ENCODE assay signal across 29 mouse cellular contexts in the genomic region with DNA sequence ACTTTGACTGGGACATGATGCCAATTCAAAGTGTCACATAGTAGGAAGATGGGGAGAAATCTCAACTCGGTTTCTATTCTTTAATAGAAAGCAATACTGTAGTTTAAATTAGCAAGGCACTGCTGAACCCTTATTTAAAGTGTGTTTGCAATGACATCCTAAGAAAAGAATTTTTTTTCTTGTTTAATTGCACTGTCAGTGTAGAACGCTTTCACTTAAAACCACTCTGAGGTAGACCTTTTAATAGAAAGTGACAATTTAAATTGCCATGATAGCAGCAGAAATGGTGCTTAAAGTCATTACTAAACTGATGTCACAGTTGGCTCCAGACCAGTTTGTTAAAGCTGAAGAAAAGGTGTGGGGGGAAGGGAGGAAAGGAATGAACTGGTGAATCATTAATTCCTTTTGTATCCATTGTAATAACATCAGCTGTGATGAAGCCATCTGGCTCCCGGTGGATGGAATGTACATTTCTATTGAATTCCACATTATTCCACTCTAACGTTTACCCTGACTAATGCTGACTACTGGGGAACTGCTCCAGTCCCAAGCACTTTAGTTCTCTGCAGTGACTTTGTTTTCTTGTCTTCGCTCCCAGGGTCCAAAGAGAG. TPM values are rescaled to one million over a fixed set of nuclear protein-coding genes. Genes with fewer than 3 reads are reported as not detected.
DNase-seq lines count a peak whose midpoint lies in the region; ATAC-seq and TF ChIP-seq lines count a peak whose summit lies in the region.
"Had no signal": no experiment of that assay in that cellular context is flagged by ENCODE, and none has a peak within 500 bp of the region (broad histone marks: within the 10 kb centered on the region; RNA-seq: fewer than 3 reads in every experiment).

No protein-coding gene starts in this region.

- H3K9me3 ChIP-seq in forebrain, embryonic 15.5 days: no peaks in the 10 kb centered on the region
- no peaks in the 10 kb centered on the region for H3K9me3 ChIP-seq in forebrain, embryonic 11.5 days (ENCODE audit: control insufficient read depth, low read length)
- H3K9me3 ChIP-seq in kidney, postnatal 0 days (replicated peaks; ENCODE audit: low read length): no peaks in the 10 kb centered on the region
- H3K9me3 ChIP-seq in kidney, embryonic 16.5 days (ENCODE audit: low read length): no peaks in the 10 kb centered on the region
- H3K9me3 ChIP-seq in forebrain, postnatal 0 days (ENCODE audit: low read length): no peaks in the 10 kb centered on the region
- H3K9me3 ChIP-seq: embryonic facial prominence, embryonic 15.5 days; heart, embryonic 13.5 days; hindbrain, embryonic 12.5 days; liver, embryonic 13.5 days; midbrain, embryonic 12.5 days had no signal

- no peak for TF ChIP-seq CTCF in kidney, postnatal 0 days (IDR thresholded peaks at IDR 0.05; ENCODE audit: low read depth)
- TF ChIP-seq CTCF in forebrain, postnatal 0 days (IDR thresholded peaks at IDR 0.05; ENCODE audit: low read depth): no peak

- H3K36me3 ChIP-seq in forebrain, embryonic 15.5 days: no peaks in the 10 kb centered on the region
- no peaks in the 10 kb centered on the region for H3K36me3 ChIP-seq in forebrain, embryonic 11.5 days (ENCODE audit: control insufficient read depth, insufficient read depth, low read length)
- H3K36me3 ChIP-seq in kidney, postnatal 0 days (ENCODE audit: insufficient read depth, low read length): no peaks in the 10 kb centered on the region
- no peaks in the 10 kb centered on the region for H3K36me3 ChIP-seq in kidney, embryonic 16.5 days (ENCODE audit: insufficient read depth, low read length)
- no peaks in the 10 kb centered on the region for H3K36me3 ChIP-seq in forebrain, postnatal 0 days (ENCODE audit: insufficient read depth)
- H3K36me3 ChIP-seq: embryonic facial prominence, embryonic 15.5 days; heart, embryonic 13.5 days; hindbrain, embryonic 12.5 days; liver, embryonic 13.5 days; midbrain, embryonic 12.5 days had no signal

- H3K4me3 ChIP-seq in forebrain, embryonic 15.5 days: no peak overlapping the region
- H3K4me3 ChIP-seq in forebrain, embryonic 11.5 days (ENCODE audit: low read depth, low read length): no peak overlapping the region
- no peak overlapping the region for H3K4me3 ChIP-seq in kidney, postnatal 0 days (replicated peaks; ENCODE audit: low read depth, low read length)
- H3K4me3 ChIP-seq in kidney, embryonic 16.5 days (ENCODE audit: low read length): no peak overlapping the region
- no peak overlapping the region for H3K4me3 ChIP-seq in forebrain, postnatal 0 days (ENCODE audit: low read depth, low read length)
- H3K4me3 ChIP-seq: embryonic facial prominence, embryonic 15.5 days; heart, adult 2 months; heart, embryonic 13.5 days; hindbrain, embryonic 12.5 days; left cerebral cortex, adult 2 months; liver, embryonic 13.5 days; midbrain, embryonic 12.5 days had no signal

- H3K27me3 ChIP-seq in forebrain, embryonic 15.5 days: no peaks in the 10 kb centered on the region
- H3K27me3 ChIP-seq in forebrain, embryonic 11.5 days (ENCODE audit: control insufficient read depth, insufficient read depth, low read length): peaks cover 5% of the 10 kb centered on the region
- H3K27me3 ChIP-seq in kidney, postnatal 0 days (ENCODE audit: insufficient read depth, low read length): no peaks in the 10 kb centered on the region
- peaks cover 11% of the 10 kb centered on the region; the same call in 1 of the 2 replicates for H3K27me3 ChIP-seq in kidney, embryonic 16.5 days (ENCODE audit: insufficient read depth, low read length)
- no peaks in the 10 kb centered on the region; the same call in 1 of the 2 replicates for H3K27me3 ChIP-seq in forebrain, postnatal 0 days (ENCODE audit: insufficient read depth, low read length)

- no peak overlapping the region for H3K4me2 ChIP-seq in forebrain, embryonic 15.5 days (replicated peaks)
- no peak overlapping the region for H3K4me2 ChIP-seq in forebrain, embryonic 11.5 days (ENCODE audit: low read depth, low read length, severe bottlenecking)
- H3K4me2 ChIP-seq in kidney, postnatal 0 days (ENCODE audit: low read length): no peak overlapping the region
- no peak overlapping the region for H3K4me2 ChIP-seq in kidney, embryonic 16.5 days (replicated peaks; ENCODE audit: low read depth, low read length)
- H3K4me2 ChIP-seq in forebrain, postnatal 0 days (ENCODE audit: low read depth): no peak overlapping the region
- H3K4me2 ChIP-seq: embryonic facial prominence, embryonic 15.5 days; heart, embryonic 13.5 days; hindbrain, embryonic 12.5 days; liver, embryonic 13.5 days; midbrain, embryonic 12.5 days had no signal

- peak; percentile 48; the same call in 1 of the 2 replicates for ATAC-seq in forebrain, embryonic 15.5 days (replicated peaks)
- ATAC-seq in forebrain, embryonic 11.5 days (replicated peaks; ENCODE audit: low FRiP score): no peak
- peak; percentile 54; the same call in 1 of the 2 replicates for ATAC-seq in kidney, postnatal 0 days (replicated peaks; ENCODE audit: low FRiP score, low read depth)
- ATAC-seq in kidney, embryonic 16.5 days (ENCODE audit: low FRiP score, low TSS enrichment): no peak
- ATAC-seq in forebrain, postnatal 0 days: peak; percentile 78

- H3K27ac ChIP-seq in forebrain, embryonic 15.5 days (replicated peaks): no peak overlapping the region
- H3K27ac ChIP-seq in forebrain, embryonic 11.5 days (ENCODE audit: low read depth, low read length): no peak overlapping the region
- H3K27ac ChIP-seq in kidney, postnatal 0 days: no peak overlapping the region
- no peak overlapping the region for H3K27ac ChIP-seq in kidney, embryonic 16.5 days (ENCODE audit: low read length)
- no peak overlapping the region for H3K27ac ChIP-seq in forebrain, postnatal 0 days (ENCODE audit: low read depth, low read length)
- H3K27ac ChIP-seq: embryonic facial prominence, embryonic 15.5 days; heart, adult 2 months; heart, embryonic 13.5 days; hindbrain, embryonic 12.5 days; left cerebral cortex, adult 2 months; liver, embryonic 13.5 days; midbrain, embryonic 12.5 days had no signal

- H3K4me1 ChIP-seq in forebrain, embryonic 15.5 days: no peaks in the 10 kb centered on the region
- H3K4me1 ChIP-seq in forebrain, embryonic 11.5 days (replicated peaks; ENCODE audit: control insufficient read depth, insufficient read depth, low read length): no peaks in the 10 kb centered on the region
- H3K4me1 ChIP-seq in kidney, postnatal 0 days (replicated peaks; ENCODE audit: insufficient read depth, low read length): no peaks in the 10 kb centered on the region
- H3K4me1 ChIP-seq in kidney, embryonic 16.5 days (ENCODE audit: insufficient read depth, low read length): no peaks in the 10 kb centered on the region
- H3K4me1 ChIP-seq in forebrain, postnatal 0 days (ENCODE audit: insufficient read depth): no peaks in the 10 kb centered on the region
- H3K4me1 ChIP-seq: embryonic facial prominence, embryonic 15.5 days; heart, embryonic 13.5 days; hindbrain, embryonic 12.5 days; liver, embryonic 13.5 days; midbrain, embryonic 12.5 days had no signal

- 34% methylated on average over 5 of the region's 5 CpGs for WGBS in forebrain, embryonic 15.5 days
- 67% methylated on average over 5 of the region's 5 CpGs for WGBS in forebrain, embryonic 11.5 days
- WGBS in kidney, postnatal 0 days: 59% methylated on average over 5 of the region's 5 CpGs
- WGBS in kidney, embryonic 16.5 days: 71% methylated on average over 5 of the region's 5 CpGs
- WGBS in forebrain, postnatal 0 days: 39% methylated on average over 5 of the region's 5 CpGs

- DNase-seq in forebrain, embryonic 11.5 days (ENCODE audit: low spot score): no peak
- no peak for DNase-seq in kidney, postnatal 0 days (ENCODE audit: low spot score)
- peak; percentile 41 for DNase-seq in R1 (ENCODE audit: low read depth, low spot score)
- DNase-seq in forebrain, postnatal 0 days: peak; percentile 39
- no peak for DNase-seq in adrenal gland, postnatal 10 days
- DNase-seq in right cerebral cortex, postnatal 14 days: no peak
- DNase-seq: cerebellum, adult 18-20 months; cerebellum, postnatal 25 days; gastrocnemius, postnatal 25 days; heart, adult 2 months; heart, postnatal 14 days; liver, embryonic 13.5 days; lung, adult 2 months; lung, postnatal 14 days; thymus, adult 18-20 months; thymus, postnatal 36 days had no signal

- H3K9ac ChIP-seq in forebrain, embryonic 15.5 days (replicated peaks): no peak overlapping the region
- no peak overlapping the region for H3K9ac ChIP-seq in forebrain, embryonic 11.5 days (ENCODE audit: low read length)
- no peak overlapping the region for H3K9ac ChIP-seq in kidney, postnatal 0 days (ENCODE audit: low read depth, low read length)
- H3K9ac ChIP-seq in kidney, embryonic 16.5 days (replicated peaks; ENCODE audit: low read length): no peak overlapping the region
- H3K9ac ChIP-seq in forebrain, postnatal 0 days: no peak overlapping the region
- H3K9ac ChIP-seq: embryonic facial prominence, embryonic 15.5 days; heart, embryonic 13.5 days; hindbrain, embryonic 12.5 days; liver, embryonic 13.5 days; midbrain, embryonic 12.5 days had no signal

RNA-seq across cellular contexts. Expression of a gene that starts 53.9 kb away (rescaled TPM):
- not detected in 2 replicates for polyA plus RNA-seq in forebrain, embryonic 15.5 days (2015; fragmentation: Nextera tagmentation; extraction: Ambion mirVana)
- polyA plus RNA-seq in forebrain, embryonic 11.5 days (2014; fragmentation: Nextera tagmentation; extraction: Ambion mirVana): not detected in 2 replicates
- 0.13 and 0.20 TPM in 2 replicates for polyA plus RNA-seq in kidney, postnatal 0 days (2015; fragmentation: Nextera tagmentation; extraction: Ambion mirVana)
- 0.12 and 0.25 TPM in 2 replicates for polyA plus RNA-seq in kidney, embryonic 16.5 days (2015; fragmentation: Nextera tagmentation; extraction: Ambion mirVana)
- not detected in 2 replicates for total RNA-seq in forebrain, postnatal 0 days (2014; rRNA removed)
- polyA plus RNA-seq in forebrain, postnatal 0 days (2015; fragmentation: Nextera tagmentation; extraction: Ambion mirVana): not detected in 2 replicates
- total RNA-seq in adrenal gland, postnatal 10 days (2021): not detected
- total RNA-seq: gastrocnemius, postnatal 25 days; heart, adult 2 months; heart, postnatal 14 days; layer of hippocampus, postnatal 10 days; left cerebral cortex, adult 2 months; left cerebral cortex, postnatal 36 days; megakaryocyte progenitor cell, adult 5-6 weeks; monocyte, adult 5-6 weeks; neutrophil, adult 5-6 weeks had no signal
- polyA plus RNA-seq: embryonic facial prominence, embryonic 15.5 days; heart, adult 2 months; heart, embryonic 13.5 days; hindbrain, embryonic 12.5 days; midbrain, embryonic 12.5 days; small intestine, adult 2 months had no signal

Comparison
In these comparisons a context has a peak if more than half of its experiments do, and no peak if none do; other contexts are left out.
1. ATAC-seq: peak in forebrain, embryonic 15.5 days (single experiment), kidney, postnatal 0 days (single experiment) and forebrain, postnatal 0 days (single experiment); none in forebrain, embryonic 11.5 days (single experiment) and kidney, embryonic 16.5 days (single experiment).
2. DNase-seq: peak in R1 (single experiment) and forebrain, postnatal 0 days (single experiment); none in forebrain, embryonic 11.5 days (single experiment), kidney, postnatal 0 days (single experiment), adrenal gland, postnatal 10 days (single experiment) and right cerebral cortex, postnatal 14 days (single experiment).